Mouse (Mus musculus) myocyte (in vitro differentiated cells): Measurements from ENCODE around the gene Plcz1. TPM values are rescaled to one million over a fixed set of nuclear protein-coding genes. Genes with fewer than 3 reads are reported as not detected.

Experiments used
- H3K27me3 ChIP-seq: one replicate; pipeline ENCODE4 v1.6.1; 2011; ENCODE audit not compliant: control insufficient read depth, insufficient read depth, insufficient read length
- H3K36me3 ChIP-seq: one replicate; pipeline ENCODE4 v1.6.1; 2011; ENCODE audit not compliant: control insufficient read depth, insufficient read depth
- H3K4me2 ChIP-seq: one replicate; pipeline ENCODE4 v1.6.1; 2011; ENCODE audit warnings: low read depth, control low read depth
- H3K4me3 ChIP-seq: one replicate; pipeline ENCODE4 v1.5.1; 2011; ENCODE audit warnings: mild to moderate bottlenecking, control low read depth, moderate library complexity
- H3K79me2 ChIP-seq: one replicate; pipeline ENCODE4 v1.6.1; 2011; ENCODE audit not compliant: control insufficient read depth, insufficient read depth
- H3ac ChIP-seq: one replicate; pipeline ENCODE4 v1.6.1; 2011; ENCODE audit not compliant: control insufficient read depth, insufficient read length
- CEBPB ChIP-seq: IDR thresholded peaks from 2 replicates; pipeline ENCODE4 v1.6.1; 2011; ENCODE audit warnings: mild to moderate bottlenecking, moderate library complexity; ENCODE audit not compliant: poor library complexity, insufficient read depth, severe bottlenecking
- E2F4 ChIP-seq: IDR thresholded peaks from one replicate; pipeline ENCODE4 v1.6.1; 2011; ENCODE audit warnings: mild to moderate bottlenecking, control low read depth, moderate library complexity; ENCODE audit not compliant: insufficient read depth
- MAX ChIP-seq: IDR thresholded peaks from one replicate; pipeline ENCODE4 v1.6.1; 2011; ENCODE audit warnings: low read depth, mild to moderate bottlenecking, control low read depth
- MYOD1 ChIP-seq, 3 experiments: IDR thresholded peaks; one replicate each; pipeline ENCODE4 v1.6.1; 2011; ENCODE audit warnings: control low read depth in 2 of 3, low read depth in 2 of 3, mild to moderate bottlenecking in 2 of 3, moderate library complexity in 1 of 3; ENCODE audit not compliant: insufficient read length in 2 of 3, control insufficient read depth in 1 of 3
- MYOG ChIP-seq, 3 experiments: IDR thresholded peaks; one replicate each; pipeline ENCODE4 v1.6.1; 2011; ENCODE audit warnings: control low read depth in 2 of 3, low read depth in 2 of 3, mild to moderate bottlenecking in 2 of 3; ENCODE audit not compliant: insufficient read length in 2 of 3, control insufficient read depth in 1 of 3, insufficient read depth in 1 of 3
- POLR2A ChIP-seq: IDR thresholded peaks from one replicate; pipeline ENCODE4 v1.6.1; 2011; ENCODE audit warnings: low read depth, mild to moderate bottlenecking, control low read depth, moderate library complexity; ENCODE audit not compliant: insufficient read length
- POLR2AphosphoS2 ChIP-seq: IDR thresholded peaks from one replicate; pipeline ENCODE4 v1.6.1; 2011; ENCODE audit warnings: low read depth, control low read depth; ENCODE audit not compliant: insufficient read length
- REST ChIP-seq: IDR thresholded peaks from one replicate; pipeline ENCODE4 v1.6.1; 2011; ENCODE audit warnings: mild to moderate bottlenecking, control low read depth, moderate library complexity; ENCODE audit not compliant: insufficient read depth, insufficient read length
- SRF ChIP-seq: IDR thresholded peaks from one replicate; pipeline ENCODE4 v1.6.1; 2011; ENCODE audit warnings: low read depth; ENCODE audit not compliant: control insufficient read depth, insufficient read length
- TCF12 ChIP-seq: IDR thresholded peaks from one replicate; pipeline ENCODE4 v1.6.1; 2011; ENCODE audit warnings: mild to moderate bottlenecking, control low read depth; ENCODE audit not compliant: poor library complexity, insufficient read depth, severe bottlenecking
- TCF3 ChIP-seq: IDR thresholded peaks from one replicate; pipeline ENCODE4 v1.6.1; 2011; ENCODE audit warnings: low read depth, control low read depth; ENCODE audit not compliant: insufficient read length
- USF1 ChIP-seq: IDR thresholded peaks from one replicate; pipeline ENCODE4 v1.6.1; 2011; ENCODE audit warnings: low read depth, mild to moderate bottlenecking, control low read depth, moderate library complexity
- polyA plus RNA-seq: library from polyadenylated mRNA; unstranded; fragments of >200 nt; fragmentation: generic; extraction: Trizol; gene quantifications from one replicate; pipeline ENCODE4 v1.2.1, GENCODE M21; 2012; ENCODE audit warnings: missing spikeins

Plcz1 gene
- polyA plus RNA-seq, 1 experiment, result not detected

GRCm38 (mm10) chr6:140054271-140054928 is 13.1 kb upstream of the Plcz1 start:
- TF ChIP-seq MAX (no peak), E2F4 (no peak), USF1 (no peak), REST (no peak)
- no peak overlapping the region for H3ac ChIP-seq
- H3K36me3 ChIP-seq, result no peaks in the 10 kb centered on the region
- no peak overlapping the region for H3K4me3 ChIP-seq
- H3K79me2 ChIP-seq, result no peaks in the 10 kb centered on the region
- no peaks in the 10 kb centered on the region for H3K27me3 ChIP-seq
- H3K4me2 ChIP-seq, result no peak overlapping the region

GRCm38 (mm10) chr6:140051476-140051875 is 10.2 kb upstream of the Plcz1 start:
- Histone ChIP-seq H3K4me3 (no peak overlapping the region), H3K4me2 (no peak overlapping the region)

GRCm38 (mm10) chr6:140040952-140041351 is 305 bp downstream of the Plcz1 start, which contains the start of gene Capza3:
TSS of gene Capza3 (plus strand) at chr6:140041252.
- no peak within 1 kb of the TSS for H3K4me3 ChIP-seq
- TF ChIP-seq MAX (no peak), REST (no peak), TCF12 (no peak), POLR2AphosphoS2 (no peak), USF1 (no peak), MYOG (IDR thresholded peaks at IDR 0.05; ENCODE audit: control insufficient read depth in 1 of 3, insufficient read depth in 1 of 3, insufficient read length in 2 of 3, low read depth in 2 of 3) (no peak), SRF (no peak)

More at GRCm38 (mm10) chr6:140051476-140051875, 10.2 kb upstream of the Plcz1 start:
- Histone ChIP-seq H3ac (no peak overlapping the region), H3K36me3 (no peaks in the 10 kb centered on the region), H3K79me2 (no peaks in the 10 kb centered on the region), H3K27me3 (no peaks in the 10 kb centered on the region)
- no peak for TF ChIP-seq E2F4

GRCm38 (mm10) chr6:140024404-140024803 is 16.9 kb downstream of the Plcz1 start:
- no peaks in the 10 kb centered on the region for H3K27me3 ChIP-seq
- no peak overlapping the region for H3ac ChIP-seq
- TF ChIP-seq POLR2A (no peak), REST (no peak), TCF3 (no peak), USF1 (no peak), MYOD1 (IDR thresholded peaks at IDR 0.05; ENCODE audit: control insufficient read depth in 1 of 3, insufficient read length in 2 of 3, low read depth in 2 of 3) (no peak), MAX (no peak), CEBPB (no peak), E2F4 (no peak), SRF (no peak), TCF12 (no peak), MYOG (IDR thresholded peaks at IDR 0.05; ENCODE audit: control insufficient read depth in 1 of 3, insufficient read depth in 1 of 3, insufficient read length in 2 of 3, low read depth in 2 of 3) (no peak), POLR2AphosphoS2 (no peak)
- H3K4me2 ChIP-seq, result no peak overlapping the region
- H3K36me3 ChIP-seq, result no peaks in the 10 kb centered on the region
- H3K79me2 ChIP-seq, result no peaks in the 10 kb centered on the region
- H3K4me3 ChIP-seq, result no peak overlapping the region

More at GRCm38 (mm10) chr6:140040952-140041351, 305 bp downstream of the Plcz1 start, which contains the start of gene Capza3:
- Histone ChIP-seq H3K36me3 (no peaks in the 10 kb centered on the region), H3K79me2 (no peaks in the 10 kb centered on the region), H3K27me3 (no peaks in the 10 kb centered on the region), H3K4me2 (no peak within 1 kb of the TSS), H3ac (no peak within 1 kb of the TSS)

- Histone ChIP-seq H3K4me3 (no peak overlapping the region), H3K4me2 (no peak overlapping the region), H3K27me3 (no peaks in the 10 kb centered on the region), H3K36me3 (no peaks in the 10 kb centered on the region), H3ac (no peak overlapping the region), H3K79me2 (no peaks in the 10 kb centered on the region)
- no peak for TF ChIP-seq MAX
- TF ChIP-seq TCF12, result no peak
- no peak for TF ChIP-seq CEBPB
- TF ChIP-seq SRF, result no peak
- TF ChIP-seq USF1, result no peak
- no peak for TF ChIP-seq MYOD1 (IDR thresholded peaks at IDR 0.05; ENCODE audit: control insufficient read depth in 1 of 3, insufficient read length in 2 of 3, low read depth in 2 of 3)
- TF ChIP-seq E2F4, result no peak
- no peak for TF ChIP-seq TCF3
- no peak for TF ChIP-seq POLR2A
- no peak for TF ChIP-seq MYOG (IDR thresholded peaks at IDR 0.05; ENCODE audit: control insufficient read depth in 1 of 3, insufficient read depth in 1 of 3, insufficient read length in 2 of 3, low read depth in 2 of 3)
Observed at GRCm38 (mm10) chr6:140005181-140005580, 36.1 kb downstream of the Plcz1 start.

- Histone ChIP-seq H3K79me2 (no peaks in the 10 kb centered on the region), H3K4me3 (no peak overlapping the region), H3K36me3 (no peaks in the 10 kb centered on the region), H3ac (no peak overlapping the region), H3K4me2 (no peak overlapping the region), H3K27me3 (no peaks in the 10 kb centered on the region)
- no peak for TF ChIP-seq REST
- TF ChIP-seq POLR2A, result no peak
- TF ChIP-seq MYOD1 (IDR thresholded peaks at IDR 0.05; ENCODE audit: control insufficient read depth in 1 of 3, insufficient read length in 2 of 3, low read depth in 2 of 3), result no peak
- no peak for TF ChIP-seq CEBPB
- no peak for TF ChIP-seq SRF
- no peak for TF ChIP-seq TCF12
- TF ChIP-seq E2F4, result no peak
- TF ChIP-seq MYOG (IDR thresholded peaks at IDR 0.05; ENCODE audit: control insufficient read depth in 1 of 3, insufficient read depth in 1 of 3, insufficient read length in 2 of 3, low read depth in 2 of 3), result no peak
- no peak for TF ChIP-seq USF1
- no peak for TF ChIP-seq TCF3
- no peak for TF ChIP-seq POLR2AphosphoS2
- no peak for TF ChIP-seq MAX
Observed at GRCm38 (mm10) chr6:139989597-139989996, 51.7 kb downstream of the Plcz1 start.
